Mouse (Mus musculus): ENCODE data around the gene Gsg1.

GRCm38 (mm10) chr6:135268392-135268791, 14.2 kb upstream of the Gsg1 start:
- TF ChIP-seq CTCF (IDR thresholded peaks at IDR 0.05; ENCODE audit: low read depth) (no peak), EP300 (IDR thresholded peaks at IDR 0.05; ENCODE audit: low read depth) (no peak)
